Mouse (Mus musculus): Measurements from ENCODE around the gene Rlim. TPM values are rescaled to one million over a fixed set of nuclear protein-coding genes. Genes with fewer than 3 reads are reported as not detected.
A peak's percentile ranks its signal among the peaks of the same experiment; 100 is the strongest.

Gene Rlim
- polyA plus RNA-seq, 1 experiment from 2014 or later: 11.9 TPM

GRCm38 (mm10) chrX:103914790-103915189 is 66.3 kb downstream of the Rlim start:
- no peak for ATAC-seq
- Histone ChIP-seq H3K4me2 (replicated peaks; ENCODE audit: low read depth) (no peak overlapping the region), H3K36me3 (ENCODE audit: control insufficient read depth, insufficient read depth) (no peaks in the 10 kb centered on the region), H3K9ac (ENCODE audit: low read depth, low read length) (no peak overlapping the region), H3K4me1 (replicated peaks; ENCODE audit: control insufficient read depth, insufficient read depth, low read length) (no peaks in the 10 kb centered on the region), H3K27ac (ENCODE audit: low read depth, low read length) (no peak overlapping the region), H3K4me3 (ENCODE audit: low read depth, low read length) (no peak overlapping the region), H3K9me3 (ENCODE audit: control insufficient read depth) (no peaks in the 10 kb centered on the region), H3K27me3 (replicated peaks; ENCODE audit: control insufficient read depth, insufficient read depth, low read length) (no peaks in the 10 kb centered on the region)
- peak; percentile 70 for TF ChIP-seq CTCF (IDR thresholded peaks at IDR 0.05; ENCODE audit: low read depth)
- 12% methylated on average over 3 of the region's 3 CpGs for WGBS

Other genes with a start within 250 kb of the Rlim start
- gene Slc16a2, start 159.3 kb downstream of the Rlim start, polyA plus RNA-seq (2015; fragmentation: Nextera tagmentation; extraction: Ambion mirVana): 4.8 and 5.9 TPM in 2 replicates
- gene Nexmif, start 219.9 kb upstream of the Rlim start, polyA plus RNA-seq (2015; fragmentation: Nextera tagmentation; extraction: Ambion mirVana): 0.27 and 0.30 TPM in 2 replicates

Data from intestine, postnatal 0 days (tissue).